Mouse (Mus musculus): ENCODE data around the gene Tmem150a.

- TF ChIP-seq CTCF (IDR thresholded peaks at IDR 0.05; ENCODE audit: low read depth) (no peak), EP300 (optimal IDR thresholded peaks at IDR 0.05) (no peak)
These were observed 25.1 kb upstream of the Tmem150a start for GRCm38 (mm10) chr6:72330133-72330532.
